Mouse (Mus musculus) thymus, adult 2 months (tissue): ENCODE measurements at regions not wholly inside any gene's neighbourhood (a gene's known extent, or its start where the extent isn't known, plus 50 kb on each side); places are given as distances from the start of the nearest gene placed in this dataset.

Source experiments
- CTCF ChIP-seq: fragments of 200-500 bp; IDR thresholded peaks from 2 replicates; pipeline ENCODE4 v1.5.1; 2012; ENCODE audit warnings: mild to moderate bottlenecking, control low read depth, low read length, moderate library complexity, borderline replicate concordance; ENCODE audit not compliant: control insufficient read depth, poor library complexity, insufficient read depth; ENCODE audit errors: extremely low read depth
- POLR2A ChIP-seq: fragments of 200-500 bp; IDR thresholded peaks from 2 replicates; pipeline ENCODE4 v1.6.1; 2012; ENCODE audit warnings: mild to moderate bottlenecking, low read length, control low read depth, moderate library complexity; ENCODE audit not compliant: control insufficient read depth, poor library complexity, insufficient read depth; ENCODE audit errors: extremely low read depth

- TF ChIP-seq POLR2A (no peak), CTCF (no peak)
Observed at GRCm38 (mm10) chr16:78101415-78102326, 199.6 kb upstream of the Cxadr start.
